Mouse (Mus musculus): ENCODE measurements around the gene Srsf4. TPM values are rescaled to one million over a fixed set of nuclear protein-coding genes. Genes with fewer than 3 reads are reported as not detected.

Gene Srsf4
- polyA plus RNA-seq, 1 experiment from 2014 or later, result 87.0 TPM

DNA sequence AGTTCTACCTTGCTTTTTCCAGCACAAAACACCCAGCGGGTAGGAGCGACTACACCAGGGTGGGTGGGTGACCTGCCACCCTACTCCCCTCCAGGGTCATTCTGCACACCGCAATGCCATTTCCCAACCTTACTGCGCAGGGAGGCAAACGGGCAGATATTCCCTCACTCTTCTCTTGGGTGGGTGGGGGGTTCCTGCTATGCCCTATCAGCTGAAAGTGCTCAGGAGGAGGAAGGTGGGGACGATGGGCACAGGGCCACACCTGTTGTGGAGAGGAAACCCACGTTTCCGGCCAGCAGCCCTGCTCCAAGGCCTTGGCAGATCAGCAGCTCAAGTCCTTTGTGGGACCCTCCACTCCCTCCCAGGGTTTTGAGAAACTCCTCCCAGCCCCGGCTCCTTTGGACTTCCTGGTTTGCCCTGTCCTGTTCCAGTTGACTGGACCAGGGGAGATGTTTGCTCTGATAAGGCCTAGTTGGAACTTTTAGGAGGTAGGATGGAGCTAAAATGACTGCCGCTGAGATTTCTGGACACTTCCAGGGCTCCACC lies 43.7 kb downstream of the Srsf4 start:
- no peak for ATAC-seq (ENCODE audit: low FRiP score)
- no peak for DNase-seq (ENCODE audit: low spot score)
- Histone ChIP-seq H3K27me3 (ENCODE audit: control insufficient read depth, insufficient read depth, low read length) (peaks cover 91% of the 10 kb centered on the region), H3K4me3 (replicated peaks; ENCODE audit: low read length) (no peak overlapping the region), H3K36me3 (replicated peaks; ENCODE audit: control insufficient read depth, insufficient read depth) (no peaks in the 10 kb centered on the region), H3K27ac (no peak overlapping the region), H3K4me2 (replicated peaks) (no peak overlapping the region), H3K9ac (no peak overlapping the region), H3K4me1 (replicated peaks; ENCODE audit: control insufficient read depth, insufficient read depth, low read length) (peaks cover 24% of the 10 kb centered on the region), H3K9me3 (ENCODE audit: control insufficient read depth, low read length) (no peaks in the 10 kb centered on the region)
- 84% methylated on average over 10 of the region's 10 CpGs for whole genome bisulfite sequencing

DNA sequence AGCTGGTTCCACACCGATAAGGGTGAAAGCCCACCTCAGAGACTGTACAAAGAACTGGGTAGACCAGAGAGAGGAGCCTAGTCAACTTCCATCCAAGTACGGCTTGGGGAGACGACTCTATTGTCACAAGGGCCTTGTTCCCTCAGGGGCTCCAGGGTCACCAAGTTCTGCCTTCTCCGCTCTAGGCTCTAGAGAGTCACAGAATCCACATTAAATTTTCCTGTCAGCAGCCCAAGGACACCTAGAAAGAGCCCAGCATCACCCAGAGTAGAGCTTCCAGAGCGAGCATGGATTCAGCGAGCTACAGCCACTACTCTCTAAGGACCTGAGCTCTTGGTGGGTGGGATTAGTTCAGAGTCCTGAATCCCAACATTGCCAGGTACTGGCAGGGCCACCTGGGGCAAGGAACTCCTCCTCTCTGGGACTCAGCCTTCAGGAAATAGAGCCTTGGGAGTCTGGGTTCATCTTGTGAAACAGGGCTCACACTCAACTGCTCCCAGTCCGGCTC lies 44.7 kb downstream of the Srsf4 start:
- no peak for ATAC-seq (ENCODE audit: low FRiP score)
- no peak for DNase-seq (ENCODE audit: low spot score)
- 59% methylated on average over 7 of the region's 7 CpGs for WGBS
- H3K4me1 ChIP-seq (replicated peaks; ENCODE audit: control insufficient read depth, insufficient read depth, low read length), result peaks cover 26% of the 10 kb centered on the region
- H3K27me3 ChIP-seq (ENCODE audit: control insufficient read depth, insufficient read depth, low read length), result peaks cover 94% of the 10 kb centered on the region
- H3K4me2 ChIP-seq (replicated peaks), result no peak overlapping the region
- H3K27ac ChIP-seq, result no peak overlapping the region
- H3K4me3 ChIP-seq (replicated peaks; ENCODE audit: low read length), result no peak overlapping the region
- H3K36me3 ChIP-seq (replicated peaks; ENCODE audit: control insufficient read depth, insufficient read depth), result 0 out of 2 replicates have a peak, but pooled peaks cover 5% of the 10 kb centered on the region
- H3K9ac ChIP-seq, result no peak overlapping the region
- H3K9me3 ChIP-seq (ENCODE audit: control insufficient read depth, low read length), result no peaks in the 10 kb centered on the region

DNA sequence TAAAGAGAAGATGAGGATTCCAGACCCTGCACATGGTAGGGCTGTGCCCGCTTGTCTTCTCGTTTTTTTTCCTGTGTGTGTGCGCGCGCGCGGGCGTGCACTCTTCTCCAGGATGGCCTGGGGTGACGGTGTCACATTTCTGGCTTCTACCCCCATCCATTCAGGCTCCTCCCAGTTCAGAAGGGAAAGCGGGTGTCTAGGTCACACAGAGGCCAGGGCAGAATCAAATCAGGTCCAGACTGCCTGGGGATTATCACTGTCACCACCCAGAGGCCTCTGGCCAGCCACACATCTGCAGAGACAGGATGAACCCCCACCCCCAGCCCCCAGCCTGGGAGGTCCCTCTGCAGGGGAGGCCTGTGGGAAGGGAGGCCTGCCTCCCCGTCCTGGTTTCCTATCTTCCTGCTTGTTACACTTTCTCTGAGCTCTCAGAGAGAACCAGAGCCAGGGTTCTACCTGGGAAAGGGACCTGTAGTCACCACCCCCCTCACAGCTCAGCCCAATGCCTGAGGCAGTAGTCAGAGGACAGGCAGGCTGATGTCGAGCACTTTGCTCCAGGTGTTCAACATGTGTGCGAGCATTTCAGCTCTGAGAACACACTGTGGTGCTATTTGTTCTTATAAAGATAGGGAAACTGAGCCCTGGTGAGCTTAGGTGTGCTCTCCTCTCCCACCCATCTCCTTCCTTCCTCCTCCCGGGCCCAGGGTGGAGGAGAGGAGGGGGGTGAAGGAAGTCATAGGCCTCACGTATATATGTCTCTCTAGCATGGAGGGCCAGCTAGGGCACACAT lies 45.5 kb downstream of the Srsf4 start:
- peaks cover 94% of the 10 kb centered on the region for H3K27me3 ChIP-seq (ENCODE audit: control insufficient read depth, insufficient read depth, low read length)
- H3K4me3 ChIP-seq (replicated peaks; ENCODE audit: low read length), result no peak overlapping the region
- H3K9ac ChIP-seq, result no peak overlapping the region
- WGBS, result 18% methylated on average over 14 of the region's 15 CpGs
- peaks cover 26% of the 10 kb centered on the region for H3K4me1 ChIP-seq (replicated peaks; ENCODE audit: control insufficient read depth, insufficient read depth, low read length)
- no peaks in the 10 kb centered on the region for H3K9me3 ChIP-seq (ENCODE audit: control insufficient read depth, low read length)
- DNase-seq (ENCODE audit: low spot score), result no peak
- no peak for ATAC-seq (ENCODE audit: low FRiP score)
- no peak overlapping the region for H3K27ac ChIP-seq
- no peak overlapping the region for H3K4me2 ChIP-seq (replicated peaks)
- H3K36me3 ChIP-seq (replicated peaks; ENCODE audit: control insufficient read depth, insufficient read depth), result peaks cover 10% of the 10 kb centered on the region; the same call in 1 of the 2 replicates

DNA sequence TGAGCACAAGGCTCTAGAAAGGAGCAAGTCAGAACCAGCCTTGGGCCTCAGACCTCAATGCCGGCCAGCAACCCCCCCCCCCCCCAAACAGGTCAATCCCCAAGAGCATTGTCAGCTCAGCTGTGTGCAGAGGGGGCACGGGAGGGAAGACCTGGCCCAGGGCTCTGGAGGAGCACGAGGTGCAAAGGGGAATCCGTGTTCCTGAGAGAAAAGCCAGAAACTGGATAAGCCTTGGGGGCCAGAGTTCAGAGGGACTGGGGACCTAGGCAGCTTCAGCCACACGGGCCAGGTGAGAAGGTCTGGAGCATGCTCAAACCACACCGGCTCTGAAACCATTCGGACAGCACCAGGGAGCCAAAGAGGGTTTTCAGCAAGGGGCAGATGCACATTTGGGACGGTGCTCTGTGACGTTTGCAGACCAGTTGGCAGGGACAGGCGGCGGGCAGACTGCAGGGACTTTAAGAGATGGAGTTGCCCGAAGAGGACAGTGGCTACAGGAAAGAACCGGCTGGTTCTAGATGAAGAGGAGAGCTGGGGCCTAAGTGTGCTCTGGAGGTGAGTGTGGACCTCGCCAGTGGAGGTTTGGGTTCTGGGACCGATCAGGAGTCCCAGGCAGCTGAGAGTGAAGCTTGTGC lies 46.2 kb downstream of the Srsf4 start:
- ATAC-seq (ENCODE audit: low FRiP score), result no peak
- H3K4me1 ChIP-seq (replicated peaks; ENCODE audit: control insufficient read depth, insufficient read depth, low read length), result peaks cover 26% of the 10 kb centered on the region
- no peak overlapping the region for H3K9ac ChIP-seq
- no peak for DNase-seq (ENCODE audit: low spot score)
- peaks cover 16% of the 10 kb centered on the region for H3K36me3 ChIP-seq (replicated peaks; ENCODE audit: control insufficient read depth, insufficient read depth)
- 18% methylated on average over 15 of the region's 15 CpGs for WGBS
- no peak overlapping the region for H3K4me3 ChIP-seq (replicated peaks; ENCODE audit: low read length)
- H3K27me3 ChIP-seq (ENCODE audit: control insufficient read depth, insufficient read depth, low read length), result peaks cover 95% of the 10 kb centered on the region
- H3K9me3 ChIP-seq (ENCODE audit: control insufficient read depth, low read length), result no peaks in the 10 kb centered on the region
- H3K27ac ChIP-seq, result no peak overlapping the region
- peak overlapping the region; percentile 83; the same call in 1 of the 2 replicates for H3K4me2 ChIP-seq (replicated peaks)

DNA sequence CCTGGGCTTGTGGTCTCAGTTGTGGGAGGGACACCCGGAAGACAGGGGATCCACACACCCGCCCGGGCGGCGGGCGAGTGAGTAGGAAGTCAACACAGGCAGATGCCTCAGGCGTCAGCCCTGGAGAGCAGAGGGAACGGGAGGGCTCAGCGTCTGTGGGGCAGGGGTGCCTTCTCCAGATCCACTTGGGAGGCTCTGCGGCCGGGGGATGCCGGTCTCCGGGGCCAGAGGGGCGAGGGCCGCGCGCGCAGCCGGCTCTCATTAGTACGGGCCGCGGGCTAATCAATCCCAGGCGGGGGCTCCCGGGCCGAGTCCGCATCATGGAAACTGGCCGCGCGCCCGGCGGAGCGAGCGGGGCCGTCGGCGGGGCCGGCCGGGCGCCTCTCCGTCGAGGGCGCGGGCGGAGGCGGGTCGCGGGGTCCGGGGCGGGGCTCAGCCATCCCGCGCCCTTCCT lies 46.8 kb downstream of the Srsf4 start:
- H3K27me3 ChIP-seq (ENCODE audit: control insufficient read depth, insufficient read depth, low read length), result peaks cover 95% of the 10 kb centered on the region
- H3K27ac ChIP-seq, result no peak overlapping the region
- ATAC-seq (ENCODE audit: low FRiP score) (no peak), DNase-seq (ENCODE audit: low spot score) (no peak)
- H3K36me3 ChIP-seq (replicated peaks; ENCODE audit: control insufficient read depth, insufficient read depth), result peaks cover 22% of the 10 kb centered on the region
- WGBS, result 5% methylated on average over 30 of the region's 51 CpGs
- H3K4me1 ChIP-seq (replicated peaks; ENCODE audit: control insufficient read depth, insufficient read depth, low read length), result peaks cover 21% of the 10 kb centered on the region
- H3K9ac ChIP-seq, result no peak overlapping the region
- H3K4me3 ChIP-seq (replicated peaks; ENCODE audit: low read length), result peak overlapping the region; percentile 47
- H3K9me3 ChIP-seq (ENCODE audit: control insufficient read depth, low read length), result no peaks in the 10 kb centered on the region
- H3K4me2 ChIP-seq (replicated peaks), result peak overlapping the region; percentile 83

DNA sequence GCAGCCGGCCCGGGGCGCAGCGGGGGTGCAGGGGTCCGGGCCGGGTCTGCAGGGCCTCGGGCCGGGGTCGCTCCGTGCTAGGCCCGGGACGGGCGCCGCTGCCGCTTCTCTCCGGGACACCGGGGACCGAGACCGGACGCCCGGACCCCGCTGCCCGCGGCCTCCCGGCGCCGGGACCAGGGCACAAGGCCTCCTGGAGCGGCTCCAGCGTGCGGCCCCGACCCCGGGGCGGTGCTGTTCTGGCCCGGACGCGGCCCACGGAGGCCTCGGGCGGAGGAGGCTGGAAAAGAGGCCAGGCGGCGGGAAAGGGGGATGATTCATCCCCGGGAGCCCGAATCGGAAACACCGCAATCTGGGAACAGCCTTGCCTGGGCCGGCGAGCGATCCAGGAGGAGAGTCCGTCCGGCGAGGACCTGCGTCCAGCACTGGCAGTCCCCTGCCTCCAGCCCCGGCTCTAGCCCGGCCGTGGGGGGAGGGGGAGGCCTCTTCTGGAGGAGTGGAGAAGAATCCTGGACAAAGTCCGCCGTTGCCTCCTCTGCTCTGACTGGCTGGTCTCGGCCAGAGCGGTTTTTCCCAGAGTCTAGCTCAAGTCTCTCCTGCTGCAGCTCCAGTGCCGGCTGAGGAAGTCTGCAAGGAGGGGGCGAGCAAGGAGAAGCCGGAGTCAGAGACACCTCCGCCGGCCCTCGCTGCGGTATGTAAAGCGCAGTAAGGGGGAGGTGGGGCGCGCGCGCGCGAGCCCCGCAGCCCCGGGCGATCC lies 47.4 kb downstream of the Srsf4 start:
- Histone ChIP-seq H3K4me2 (replicated peaks) (peak overlapping the region; percentile 83), H3K27ac (no peak overlapping the region), H3K9me3 (ENCODE audit: control insufficient read depth, low read length) (no peaks in the 10 kb centered on the region), H3K4me1 (replicated peaks; ENCODE audit: control insufficient read depth, insufficient read depth, low read length) (peaks cover 15% of the 10 kb centered on the region; the same call in 1 of the 2 replicates), H3K27me3 (ENCODE audit: control insufficient read depth, insufficient read depth, low read length) (peaks cover 95% of the 10 kb centered on the region), H3K9ac (peak overlapping the region; percentile 54), H3K36me3 (replicated peaks; ENCODE audit: control insufficient read depth, insufficient read depth) (peaks cover 28% of the 10 kb centered on the region), H3K4me3 (replicated peaks; ENCODE audit: low read length) (peak overlapping the region; percentile 47)
- WGBS, result 1% methylated on average over 51 of the region's 76 CpGs
- DNase-seq (ENCODE audit: low spot score), result no peak
- ATAC-seq (ENCODE audit: low FRiP score), result no peak

DNA sequence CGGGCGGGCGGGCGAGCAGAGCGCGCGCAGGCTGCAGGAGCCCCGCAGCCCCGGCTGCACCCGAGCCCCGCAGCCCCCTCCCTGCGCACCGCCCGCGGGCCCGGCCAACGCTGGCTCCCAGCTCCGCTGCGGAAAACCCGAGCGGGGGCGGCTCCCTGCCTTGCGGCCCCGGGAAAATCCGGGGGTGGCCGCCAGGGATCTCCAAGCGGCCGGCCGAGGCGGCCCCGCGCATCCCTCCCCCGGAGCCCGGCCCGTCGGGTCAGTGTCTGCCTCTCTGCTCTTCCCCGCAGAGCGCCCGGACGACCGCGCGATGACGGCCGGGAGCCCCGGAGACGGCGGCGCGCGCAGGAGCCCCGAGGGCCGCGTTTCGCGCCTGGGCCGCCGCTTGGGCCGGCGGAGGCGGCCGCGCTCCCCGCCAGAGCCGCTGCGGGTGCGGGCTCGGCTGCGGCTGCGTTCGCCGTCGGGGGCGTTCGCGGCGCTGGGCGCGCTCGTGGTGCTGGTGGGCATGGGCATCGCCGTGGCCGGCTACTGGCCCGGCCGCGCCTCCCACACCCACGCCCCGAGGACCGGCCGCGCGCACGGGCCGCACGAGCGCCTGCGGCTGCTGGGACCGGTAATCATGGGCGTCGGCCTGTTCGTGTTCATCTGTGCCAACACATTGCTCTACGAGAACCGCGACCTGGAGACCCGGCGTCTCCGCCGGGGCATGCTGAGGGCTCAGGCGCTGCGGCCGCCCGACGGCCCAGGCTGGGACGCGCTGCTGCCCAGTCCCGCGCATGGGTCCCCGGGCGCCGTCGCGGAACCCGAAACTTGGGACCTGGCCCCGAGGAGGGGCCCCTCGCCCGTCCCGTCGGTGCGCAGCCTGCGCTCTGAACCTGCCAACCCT lies 48.3 kb downstream of the Srsf4 start, which contains the start of gene Tmem200b:
Tmem200b (plus strand) TSS at position 311 of the 886 bp plus-strand sequence.
- peaks cover 86% of the 10 kb centered on the region for H3K27me3 ChIP-seq (ENCODE audit: control insufficient read depth, insufficient read depth, low read length)

DNA sequence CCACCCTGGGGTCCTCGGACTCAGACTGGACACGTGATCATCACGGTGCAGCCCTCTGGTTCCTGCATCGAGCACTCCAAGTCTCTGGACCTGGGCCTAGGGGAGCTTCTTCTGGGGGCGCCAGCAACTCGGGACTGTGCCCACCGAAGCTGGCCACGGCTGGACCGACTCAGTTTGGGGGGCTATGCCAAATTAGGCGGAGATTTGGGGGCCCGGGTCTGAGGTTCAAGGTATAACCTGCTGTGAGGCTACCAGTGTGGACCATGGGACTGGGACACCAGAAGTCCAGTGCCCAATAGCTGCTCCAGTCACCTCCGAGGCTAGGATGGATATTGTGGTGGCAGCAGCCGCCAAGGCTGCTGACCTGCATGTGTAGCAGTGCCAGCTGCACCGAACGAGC lies 49.0 kb downstream of the Srsf4 start:
- Histone ChIP-seq H3K27ac (no peak overlapping the region), H3K27me3 (ENCODE audit: control insufficient read depth, insufficient read depth, low read length) (peaks cover 79% of the 10 kb centered on the region), H3K9me3 (ENCODE audit: control insufficient read depth, low read length) (no peaks in the 10 kb centered on the region), H3K4me1 (replicated peaks; ENCODE audit: control insufficient read depth, insufficient read depth, low read length) (peaks cover 12% of the 10 kb centered on the region; the same call in 1 of the 2 replicates), H3K4me2 (replicated peaks) (peak overlapping the region; percentile 83), H3K36me3 (replicated peaks; ENCODE audit: control insufficient read depth, insufficient read depth) (peaks cover 44% of the 10 kb centered on the region), H3K9ac (peak overlapping the region; percentile 54; the same call in 1 of the 2 replicates), H3K4me3 (replicated peaks; ENCODE audit: low read length) (peak overlapping the region; percentile 47)
- WGBS, result 56% methylated on average over 15 of the region's 15 CpGs
- no peak for DNase-seq (ENCODE audit: low spot score)
- ATAC-seq (ENCODE audit: low FRiP score), result 0 out of 2 replicates have a peak, but pooled peaks have one; percentile 10

More for the DNA sequence above, 48.3 kb downstream of the Srsf4 start, which contains the start of gene Tmem200b:
- peaks cover 12% of the 10 kb centered on the region; the same call in 1 of the 2 replicates for H3K4me1 ChIP-seq (replicated peaks; ENCODE audit: control insufficient read depth, insufficient read depth, low read length)
- H3K4me3 ChIP-seq (replicated peaks; ENCODE audit: low read length), result peak within 1 kb of the TSS; percentile 47
- ATAC-seq (ENCODE audit: low FRiP score), result 0 out of 2 replicates have a peak, but pooled peaks have one; percentile 25
- peak within 1 kb of the TSS; percentile 83 for H3K4me2 ChIP-seq (replicated peaks)
- no peaks in the 10 kb centered on the region for H3K9me3 ChIP-seq (ENCODE audit: control insufficient read depth, low read length)
- 1% methylated on average over 105 of the region's 130 CpGs for WGBS
- H3K9ac ChIP-seq, result peak within 1 kb of the TSS; percentile 54
- H3K27ac ChIP-seq, result no peak within 1 kb of the TSS
- H3K36me3 ChIP-seq (replicated peaks; ENCODE audit: control insufficient read depth, insufficient read depth), result peaks cover 37% of the 10 kb centered on the region
- no peak for DNase-seq (ENCODE audit: low spot score)
